Mouse (Mus musculus) bone marrow, adult 2 months (tissue): Measurements from ENCODE around the gene Syn1. TPM values are rescaled to one million over a fixed set of nuclear protein-coding genes. Genes with fewer than 3 reads are reported as not detected.
A peak's percentile ranks its signal among the peaks of the same experiment; 100 is the strongest.

Experiments
- H3K27ac ChIP-seq: fragments of 200-500 bp; 2 replicates; pipeline ENCODE4 v1.5.1; 2012; ENCODE audit warnings: low read depth, mild to moderate bottlenecking, control low read depth, inconsistent platforms, low read length; ENCODE audit not compliant: control insufficient read depth, poor library complexity, insufficient read depth
- H3K4me1 ChIP-seq: fragments of 200-500 bp; 2 replicates; pipeline ENCODE4 v1.6.1; 2011; ENCODE audit warnings: low read length; ENCODE audit not compliant: control insufficient read depth, insufficient read depth
- H3K4me3 ChIP-seq: fragments of 200-500 bp; replicated peaks from 2 replicates; pipeline ENCODE3; 2011; ENCODE audit warnings: mild to moderate bottlenecking, low read depth, low read length, control low read depth; ENCODE audit not compliant: control insufficient read depth
- CTCF ChIP-seq: fragments of 200-500 bp; IDR thresholded peaks from 2 replicates; pipeline ENCODE4 v1.5.1; 2011; ENCODE audit warnings: low read length, control low read depth; ENCODE audit not compliant: control insufficient read depth, insufficient read depth
- POLR2A ChIP-seq: fragments of 200-500 bp; IDR thresholded peaks from 2 replicates; pipeline ENCODE4 v1.6.1; 2011; ENCODE audit warnings: low read depth, mild to moderate bottlenecking, control low read depth, low read length, borderline replicate concordance; ENCODE audit not compliant: control insufficient read depth
- WGBS: fragments of 180-500 bp; shearing (Covaris S2); methylation state at CpG from one replicate; pipeline ENCODE4 v1.1.7; 2018; 5-methylcytosine and 5-hydroxymethylcytosine counted together
- polyA plus RNA-seq: library from polyadenylated mRNA; stranded (reverse); fragments of >200 nt; gene quantifications from 2 replicates; pipeline ENCODE4 v1.2.4, GENCODE M21; 2011; ENCODE audit warnings: low replicate concordance; ENCODE audit not compliant: missing spikeins, insufficient read depth, insufficient read length

Syn1 gene
- polyA plus RNA-seq = 0.47 and 0.50 TPM in 2 replicates

GRCm38 (mm10) chrX:20920844-20921364, at the start of gene Syn1:
Gene Syn1, minus strand, starts transcription at chrX:20921004.
- H3K4me1 ChIP-seq = no peaks in the 10 kb centered on the region
- H3K4me3 ChIP-seq = peak within 1 kb of the TSS; percentile 55
- H3K27ac ChIP-seq = no peak within 1 kb of the TSS; the same call in 1 of the 2 replicates
- 10% methylated on average over 38 of the region's 44 CpGs for WGBS
- TF ChIP-seq CTCF (no peak), POLR2A (no peak)

GRCm38 (mm10) chrX:20961477-20962378, 40.9 kb upstream of the Syn1 start, which contains the start of gene Uxt:
Gene Uxt, minus strand, starts transcription at chrX:20962017.
- Histone ChIP-seq H3K27ac (peak within 1 kb of the TSS; percentile 65), H3K4me1 (no peaks in the 10 kb centered on the region; the same call in 1 of the 2 replicates), H3K4me3 (peak within 1 kb of the TSS; percentile 66)
- TF ChIP-seq POLR2A (no peak), CTCF (no peak)
- 13% methylated on average over 57 of the region's 57 CpGs for WGBS

DNA sequence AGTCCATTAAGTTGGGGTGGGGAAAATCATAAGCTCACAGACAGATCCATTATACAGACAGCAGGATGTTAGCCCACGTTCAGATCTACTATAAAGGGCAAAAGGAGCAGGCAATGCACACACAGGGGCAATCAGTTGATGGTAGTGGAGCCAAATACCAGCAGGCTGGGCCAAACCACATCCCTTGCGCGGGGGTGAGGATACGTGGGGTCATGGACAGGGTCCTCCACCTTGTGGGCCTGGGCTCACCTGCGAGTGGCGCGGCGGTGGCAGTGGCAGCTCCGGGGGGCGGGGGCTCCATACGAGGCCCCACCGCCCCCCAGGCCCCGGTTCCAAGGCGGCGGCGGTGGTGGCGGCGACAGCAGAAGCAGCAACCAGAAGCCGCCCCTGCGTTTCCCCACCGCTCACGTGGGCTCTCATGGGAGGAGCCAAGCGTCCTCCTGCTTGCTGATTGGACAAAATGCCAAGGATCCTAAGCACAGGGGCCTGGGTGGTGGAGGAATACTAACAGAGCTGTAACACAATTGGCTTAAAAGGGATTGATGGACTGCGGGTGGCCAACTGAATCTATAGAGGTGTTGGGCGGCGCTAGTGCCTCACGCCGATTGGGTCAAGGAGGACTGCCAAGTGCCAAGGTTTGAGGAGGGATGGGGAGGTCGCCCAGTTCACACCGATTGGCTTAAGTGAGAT, 29.5 kb upstream of the Syn1 start, which contains the start of gene Elk1:
Gene Elk1, minus strand, starts transcription at position 418 of the 690 bp plus-strand sequence.
- Histone ChIP-seq H3K4me3 (peak within 1 kb of the TSS; percentile 62), H3K4me1 (no peaks in the 10 kb centered on the region), H3K27ac (no peak within 1 kb of the TSS)
- no peak for TF ChIP-seq CTCF
- no peak for TF ChIP-seq POLR2A
- WGBS = 12% methylated on average over 30 of the region's 30 CpGs

DNA sequence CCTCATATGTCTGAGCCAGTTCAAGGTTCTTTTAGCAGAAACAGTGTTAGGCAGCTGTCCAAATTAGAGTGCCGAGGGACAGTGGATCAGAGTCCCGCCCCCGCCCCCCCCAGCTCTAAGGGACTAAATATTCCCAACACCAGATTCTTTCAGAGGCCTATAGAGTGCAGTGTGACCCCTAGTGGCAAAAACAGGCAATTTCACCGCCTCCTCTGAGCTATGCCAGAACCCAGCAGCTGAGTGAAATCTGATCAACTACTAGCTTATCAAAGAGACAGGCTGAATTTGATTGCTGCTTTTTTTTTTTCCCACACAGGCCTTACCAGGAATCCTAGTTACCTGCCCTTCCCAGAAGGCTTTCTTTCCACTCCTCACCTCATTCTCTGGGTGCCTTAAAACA, 25.3 kb upstream of the Syn1 start:
- Histone ChIP-seq H3K4me1 (no peaks in the 10 kb centered on the region), H3K27ac (no peak overlapping the region), H3K4me3 (no peak overlapping the region)
- WGBS = 6% methylated on average over 4 of the region's 4 CpGs
- TF ChIP-seq POLR2A (no peak), CTCF (peak; percentile 33; the same call in 1 of the 2 replicates)

DNA sequence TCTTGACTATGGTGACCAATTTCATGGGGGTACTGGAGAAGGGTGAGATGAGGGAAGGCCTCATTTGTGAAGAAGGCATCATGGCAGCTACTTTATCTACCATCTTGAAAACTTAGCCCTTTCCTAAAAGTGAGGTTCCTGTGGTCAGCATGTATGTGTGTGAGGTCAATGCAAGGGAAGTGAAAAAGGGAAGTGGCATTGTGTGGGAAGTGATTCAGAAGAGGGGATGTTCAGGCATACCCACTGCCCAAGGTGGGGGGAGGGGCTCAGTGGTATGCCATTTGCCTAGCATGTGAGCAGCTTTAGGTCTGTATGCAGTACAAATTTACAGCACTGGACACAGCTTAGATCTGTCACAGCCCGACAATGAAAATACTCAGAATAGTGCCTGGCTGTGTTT, 11.2 kb upstream of the Syn1 start:
- H3K4me3 ChIP-seq = no peak overlapping the region
- no peak for TF ChIP-seq POLR2A
- no peak overlapping the region; the same call in 1 of the 2 replicates for H3K27ac ChIP-seq

DNA sequence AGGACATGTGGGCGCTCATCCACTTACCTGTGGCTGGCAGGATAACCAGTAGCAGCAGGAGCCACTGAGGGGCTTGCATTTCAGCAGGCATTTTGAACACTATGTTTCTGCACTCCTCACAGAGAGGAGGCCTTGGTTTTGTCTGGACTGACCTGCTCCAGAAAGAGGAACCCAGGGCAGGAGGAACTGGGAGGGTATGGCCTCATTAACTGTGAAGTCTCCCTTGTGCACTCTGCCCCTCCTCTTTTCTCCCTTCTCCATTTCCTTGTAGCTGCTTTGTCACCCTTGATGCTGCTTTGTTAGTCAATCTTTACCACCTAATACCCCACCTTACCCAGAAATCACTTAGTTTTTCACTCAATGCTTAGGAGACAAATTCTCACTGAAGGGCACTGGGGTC, 10.6 kb upstream of the Syn1 start, which contains the start of gene Cfp:
Gene Cfp, minus strand, starts transcription at position 192 of the 400 bp plus-strand sequence.
- Histone ChIP-seq H3K4me3 (peak within 1 kb of the TSS; percentile 75), H3K4me1 (no peaks in the 10 kb centered on the region; the same call in 1 of the 2 replicates), H3K27ac (peak within 1 kb of the TSS; percentile 85)
- WGBS = 26% methylated on average over 1 of the region's 1 CpGs
- no peak for TF ChIP-seq POLR2A

More for the DNA sequence above, 11.2 kb upstream of the Syn1 start:
- no peaks in the 10 kb centered on the region; the same call in 1 of the 2 replicates for H3K4me1 ChIP-seq
- WGBS = 24% methylated on average over 1 of the region's 1 CpGs

GRCm38 (mm10) chrX:20929859-20930258, 9.1 kb upstream of the Syn1 start:
- no peak overlapping the region for H3K4me3 ChIP-seq
- H3K4me1 ChIP-seq = no peaks in the 10 kb centered on the region; the same call in 1 of the 2 replicates
- TF ChIP-seq POLR2A (no peak), CTCF (no peak)
- no peak overlapping the region for H3K27ac ChIP-seq
- 18% methylated on average over 1 of the region's 1 CpGs for WGBS

- TF ChIP-seq POLR2A (no peak), CTCF (no peak)
- no peaks in the 10 kb centered on the region; the same call in 1 of the 2 replicates for H3K4me1 ChIP-seq
- H3K4me3 ChIP-seq = no peak overlapping the region
- no peak overlapping the region for H3K27ac ChIP-seq
Observed at GRCm38 (mm10) chrX:20924976-20925375, 4.2 kb upstream of the Syn1 start.
